Mouse (Mus musculus): ENCODE results near the gene Epop. TPM values are rescaled to one million over a fixed set of nuclear protein-coding genes. Genes with fewer than 3 reads are reported as not detected.

The Epop gene
- polyA plus RNA-seq, 1 experiment: 6.1 TPM

- no peak for TF ChIP-seq POLR2A (IDR thresholded peaks at IDR 0.05; ENCODE audit: borderline replicate concordance, control insufficient read depth, low read depth, low read length)
- TF ChIP-seq CTCF (IDR thresholded peaks at IDR 0.05; ENCODE audit: control insufficient read depth, insufficient read depth, low read length): no peak
- Histone ChIP-seq H3K4me1 (ENCODE audit: control insufficient read depth, insufficient read depth, low read length) (no peaks in the 10 kb centered on the region), H3K4me3 (replicated peaks; ENCODE audit: control insufficient read depth, low read depth, low read length) (no peak overlapping the region), H3K27ac (ENCODE audit: control insufficient read depth, insufficient read depth, low read depth, low read length, poor library complexity) (no peak overlapping the region)
- 84% methylated on average over 7 of the region's 7 CpGs for WGBS
Measured at GRCm38 (mm10) chr11:97584476-97584875, 45.0 kb downstream of the Epop start.

GRCm38 (mm10) chr11:97579088-97579857 lies 50.2 kb downstream of the Epop start:
- H3K4me1 ChIP-seq (ENCODE audit: control insufficient read depth, insufficient read depth, low read length): no peaks in the 10 kb centered on the region
- 43% methylated on average over 10 of the region's 10 CpGs for WGBS
- no peak overlapping the region for H3K4me3 ChIP-seq (replicated peaks; ENCODE audit: control insufficient read depth, low read depth, low read length)
- H3K27ac ChIP-seq (ENCODE audit: control insufficient read depth, insufficient read depth, low read depth, low read length, poor library complexity): no peak overlapping the region
- TF ChIP-seq CTCF (IDR thresholded peaks at IDR 0.05; ENCODE audit: control insufficient read depth, insufficient read depth, low read length) (no peak), POLR2A (IDR thresholded peaks at IDR 0.05; ENCODE audit: borderline replicate concordance, control insufficient read depth, low read depth, low read length) (no peak)

- TF ChIP-seq POLR2A (IDR thresholded peaks at IDR 0.05; ENCODE audit: borderline replicate concordance, control insufficient read depth, low read depth, low read length) (no peak), CTCF (IDR thresholded peaks at IDR 0.05; ENCODE audit: control insufficient read depth, insufficient read depth, low read length) (no peak)
- Histone ChIP-seq H3K27ac (ENCODE audit: control insufficient read depth, insufficient read depth, low read depth, low read length, poor library complexity) (no peak overlapping the region), H3K4me1 (ENCODE audit: control insufficient read depth, insufficient read depth, low read length) (no peaks in the 10 kb centered on the region), H3K4me3 (replicated peaks; ENCODE audit: control insufficient read depth, low read depth, low read length) (no peak overlapping the region)
- 37% methylated on average over 2 of the region's 2 CpGs for WGBS
Measured at GRCm38 (mm10) chr11:97578286-97578685, 51.2 kb downstream of the Epop start.

Other genes with a start within 250 kb of the Epop start
- 32.9 and 39.9 TPM in 2 replicates for gene Arhgap23, start 214.2 kb downstream of the Epop start, polyA plus RNA-seq (2011; ENCODE audit: insufficient read depth, insufficient read length, low replicate concordance, missing spikeins)
- gene 4933428G20Rik, start 129.4 kb downstream of the Epop start, polyA plus RNA-seq (2011; ENCODE audit: insufficient read depth, insufficient read length, low replicate concordance, missing spikeins): not detected in 2 replicates
- 0.23 and 0.57 TPM in 2 replicates for gene Srcin1, start 53.5 kb downstream of the Epop start, polyA plus RNA-seq (2011; ENCODE audit: insufficient read depth, insufficient read length, low replicate concordance, missing spikeins)
- gene Mllt6, start 33.7 kb upstream of the Epop start, polyA plus RNA-seq (2011; ENCODE audit: insufficient read depth, insufficient read length, low replicate concordance, missing spikeins): 13.0 and 23.7 TPM in 2 replicates
- gene Cisd3, start 56.1 kb upstream of the Epop start, polyA plus RNA-seq (2011; ENCODE audit: insufficient read depth, insufficient read length, low replicate concordance, missing spikeins): 29.3 and 76.0 TPM in 2 replicates
- gene Pcgf2, start 70.8 kb upstream of the Epop start, polyA plus RNA-seq (2011; ENCODE audit: insufficient read depth, insufficient read length, low replicate concordance, missing spikeins): 7.0 and 10.7 TPM in 2 replicates
- gene Psmb3, start 73.7 kb upstream of the Epop start, polyA plus RNA-seq (2011; ENCODE audit: insufficient read depth, insufficient read length, low replicate concordance, missing spikeins): 138 and 152 TPM in 2 replicates
- 9.5 and 11.7 TPM in 2 replicates for gene Pip4k2b, start 115.0 kb upstream of the Epop start, polyA plus RNA-seq (2011; ENCODE audit: insufficient read depth, insufficient read length, low replicate concordance, missing spikeins)
- 10.4 and 11.7 TPM in 2 replicates for gene Cwc25, start 136.9 kb upstream of the Epop start, polyA plus RNA-seq (2011; ENCODE audit: insufficient read depth, insufficient read length, low replicate concordance, missing spikeins)
- not detected in 2 replicates for gene 1700001P01Rik, start 146.2 kb upstream of the Epop start, polyA plus RNA-seq (2011; ENCODE audit: insufficient read depth, insufficient read length, low replicate concordance, missing spikeins)
- 550 and 853 TPM in 2 replicates for gene Rpl23, start 152.7 kb upstream of the Epop start, polyA plus RNA-seq (2011; ENCODE audit: insufficient read depth, insufficient read length, low replicate concordance, missing spikeins)
- gene Lasp1, start 169.3 kb upstream of the Epop start, polyA plus RNA-seq (2011; ENCODE audit: insufficient read depth, insufficient read length, low replicate concordance, missing spikeins): 48.1 and 99.2 TPM in 2 replicates
- not detected in 2 replicates for gene B230217C12Rik, start 211.1 kb upstream of the Epop start, polyA plus RNA-seq (2011; ENCODE audit: insufficient read depth, insufficient read length, low replicate concordance, missing spikeins)

Data from bone marrow, adult 2 months (tissue).